Mouse (Mus musculus) neutrophil, adult 5-6 weeks (primary cell): ENCODE results near the gene Cd151. TPM values are rescaled to one million over a fixed set of nuclear protein-coding genes. Genes with fewer than 3 reads are reported as not detected.
"Not testable (repeated sequence)": the region's sequence is repeated elsewhere in the genome, so short reads cannot be mapped to it uniquely, and the experiment has no call there.

Experiments
- ATAC-seq: fragments of 151-379, 151-347 bp; 2 replicates; pipeline ENCODE4 v1.8.0; 2017; ENCODE audit warnings: mild to moderate bottlenecking, moderate TSS enrichment; ENCODE audit not compliant: insufficient number of reproducible peaks, poor library complexity, low FRiP score, severe bottlenecking; ENCODE audit errors: extremely low read depth
- total RNA-seq: library from RNA; stranded (forward); fragments of 200-1000 nt; gene quantifications from 2 replicates; pipeline ENCODE4 v1.2.3, GENCODE M21; 2017

Gene Cd151
- total RNA-seq, 1 experiment from 2014 or later: 31.1 TPM

DNA sequence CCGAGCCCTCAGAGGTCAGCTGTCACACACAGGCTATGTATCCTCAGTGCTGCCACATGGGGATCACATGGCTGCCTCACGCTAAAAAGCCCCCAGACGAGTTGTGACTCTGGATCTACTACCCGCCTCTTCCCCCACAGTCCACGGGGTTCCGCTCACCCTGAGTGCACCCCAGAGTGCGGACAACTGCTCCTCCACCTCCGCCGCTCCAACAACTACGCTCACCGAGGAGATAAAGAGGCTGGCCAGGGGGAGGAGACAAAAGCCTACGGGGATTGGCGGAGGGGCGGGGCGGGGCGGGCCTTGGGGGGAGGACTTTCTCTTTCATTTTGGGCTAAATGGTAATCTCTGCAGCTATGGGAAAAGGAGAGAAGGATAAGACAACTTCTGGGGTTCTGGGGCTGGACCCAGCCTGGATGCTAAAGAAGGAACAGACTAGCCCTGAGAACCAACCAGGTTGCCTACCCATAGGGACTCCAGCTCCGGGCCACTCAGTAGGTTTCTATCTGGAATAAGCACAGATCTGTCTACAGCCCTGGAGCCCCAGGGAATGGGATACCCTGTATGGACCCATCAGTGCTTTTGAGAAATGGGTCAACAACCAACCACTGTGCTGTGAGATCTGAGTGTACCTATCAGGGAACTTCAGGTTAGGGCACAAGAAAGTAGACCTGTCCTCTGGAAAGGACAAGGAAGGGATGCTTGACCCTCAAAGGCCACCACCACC is 31.9 kb upstream of the Cd151 start:
- ATAC-seq: peak; percentile 55

DNA sequence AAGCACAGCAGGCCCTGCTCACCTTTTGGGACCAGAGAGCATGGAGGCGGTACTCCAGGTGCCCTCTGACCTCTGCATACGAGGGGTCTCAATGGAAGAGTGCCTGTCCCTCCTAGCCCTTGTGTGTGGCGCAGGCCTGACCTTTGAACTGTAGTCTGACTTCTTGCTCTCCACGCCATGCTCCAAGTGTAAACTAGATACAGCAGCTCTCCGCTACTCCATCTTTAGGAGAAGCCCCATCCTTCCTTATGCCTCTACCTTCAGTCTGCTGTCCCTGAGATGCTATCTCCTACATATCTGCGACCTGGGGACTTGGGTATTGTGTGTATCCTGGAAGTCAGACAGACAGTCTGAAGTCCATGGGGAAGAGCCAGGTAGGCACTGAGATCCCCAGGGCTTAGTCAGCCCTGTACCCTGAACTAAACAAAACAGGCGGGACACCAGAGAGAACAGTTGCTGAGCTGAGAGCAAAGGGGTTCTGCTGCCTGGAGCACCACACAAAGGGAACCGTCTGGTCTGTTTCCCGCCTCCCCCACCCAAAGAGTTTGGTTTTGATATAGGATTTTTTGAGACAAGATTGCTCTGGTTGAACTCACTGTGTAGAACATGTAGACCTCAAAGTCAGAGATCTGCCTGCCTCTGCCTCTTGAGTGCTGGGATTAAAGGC is 31.2 kb upstream of the Cd151 start:
- ATAC-seq: no peak

GRCm38 (mm10) chr7:141436523-141436892 is 30.7 kb upstream of the Cd151 start:
- ATAC-seq: no peak

DNA sequence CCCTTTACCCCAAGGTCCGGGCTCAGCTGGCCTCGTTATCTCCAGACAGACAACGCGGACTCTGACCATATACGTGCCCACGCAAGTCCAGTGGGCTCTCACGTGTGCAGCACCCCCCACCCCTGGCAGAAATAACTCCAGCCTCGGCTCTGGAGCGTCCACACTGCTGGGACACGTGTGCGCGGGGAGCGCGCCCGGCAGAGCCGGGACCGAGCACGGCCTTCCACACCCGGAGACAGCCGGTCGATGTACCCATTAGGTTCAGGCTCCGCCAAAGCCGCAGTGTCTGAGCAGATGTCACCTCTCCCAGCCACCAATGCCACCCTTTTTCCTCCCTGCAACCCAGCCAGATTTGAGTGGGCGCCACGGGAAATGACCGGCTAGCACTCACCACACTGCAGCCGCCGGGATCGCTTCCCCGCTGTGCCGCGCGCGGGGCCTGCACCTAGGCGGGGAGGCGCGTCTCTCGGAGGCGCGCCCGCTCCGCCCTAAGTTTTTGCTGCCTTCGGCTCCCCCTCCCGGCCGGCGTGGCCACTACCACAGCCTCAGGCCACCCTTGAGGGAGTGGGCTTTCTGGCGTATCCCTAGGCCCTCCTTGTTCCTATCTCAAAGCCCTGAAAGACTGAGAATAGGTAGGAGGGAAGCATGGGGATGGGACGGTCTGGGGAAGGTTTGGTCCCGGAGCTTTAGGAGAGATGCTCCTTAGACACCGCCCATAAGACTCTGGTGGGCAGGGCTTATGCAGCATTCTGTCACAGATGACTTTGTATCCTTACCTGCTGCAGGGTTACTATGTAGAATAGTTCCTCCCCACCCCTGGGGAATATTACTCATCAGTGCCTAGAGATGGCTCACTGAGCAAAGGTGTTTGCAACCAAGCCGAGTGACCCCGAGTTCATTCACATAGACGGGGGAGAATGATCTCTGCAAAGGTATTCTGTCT is 29.7 kb upstream of the Cd151 start, which contains the start of gene Slc25a22:
Gene Slc25a22 (minus strand): TSS at position 715 of the 943 bp plus-strand sequence.
- ATAC-seq: peak; percentile 56

DNA sequence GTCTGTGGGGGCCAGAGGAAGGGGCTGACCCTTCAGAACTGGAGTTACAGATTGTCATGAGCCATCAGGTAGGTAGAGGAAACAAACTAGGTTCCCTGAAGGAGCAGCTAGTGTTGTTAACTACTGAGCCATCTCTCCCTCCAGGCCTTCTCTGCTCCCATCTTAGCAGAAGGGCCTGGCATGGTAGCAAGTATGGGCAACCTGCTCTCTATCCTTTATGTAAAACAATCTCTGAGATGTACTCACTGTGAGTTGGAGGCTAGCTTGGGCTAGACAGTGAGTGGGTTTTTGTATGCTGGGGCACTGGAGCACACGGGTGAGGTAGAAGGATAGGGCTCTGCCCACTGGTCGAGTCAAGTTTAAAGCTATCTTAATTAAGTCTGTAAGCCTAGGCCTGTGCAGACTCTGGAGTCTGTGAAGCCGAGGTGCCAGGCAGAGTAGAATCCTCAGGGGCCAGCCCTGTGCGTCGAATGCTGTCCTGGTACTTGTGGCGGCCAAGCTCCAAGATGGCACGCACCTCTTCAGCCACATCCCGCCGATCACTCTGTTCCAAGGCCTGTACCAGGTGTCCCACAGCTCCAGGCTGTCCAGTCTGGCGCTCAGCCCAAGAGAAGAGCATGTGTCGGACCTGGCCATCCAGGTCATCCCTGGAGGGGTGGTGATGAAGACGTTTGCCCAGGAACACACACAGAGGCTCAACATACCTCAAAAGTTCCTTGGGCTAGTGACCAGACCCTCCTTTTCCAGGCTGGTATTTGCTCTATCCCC is 28.8 kb upstream of the Cd151 start:
- no peak for ATAC-seq

DNA sequence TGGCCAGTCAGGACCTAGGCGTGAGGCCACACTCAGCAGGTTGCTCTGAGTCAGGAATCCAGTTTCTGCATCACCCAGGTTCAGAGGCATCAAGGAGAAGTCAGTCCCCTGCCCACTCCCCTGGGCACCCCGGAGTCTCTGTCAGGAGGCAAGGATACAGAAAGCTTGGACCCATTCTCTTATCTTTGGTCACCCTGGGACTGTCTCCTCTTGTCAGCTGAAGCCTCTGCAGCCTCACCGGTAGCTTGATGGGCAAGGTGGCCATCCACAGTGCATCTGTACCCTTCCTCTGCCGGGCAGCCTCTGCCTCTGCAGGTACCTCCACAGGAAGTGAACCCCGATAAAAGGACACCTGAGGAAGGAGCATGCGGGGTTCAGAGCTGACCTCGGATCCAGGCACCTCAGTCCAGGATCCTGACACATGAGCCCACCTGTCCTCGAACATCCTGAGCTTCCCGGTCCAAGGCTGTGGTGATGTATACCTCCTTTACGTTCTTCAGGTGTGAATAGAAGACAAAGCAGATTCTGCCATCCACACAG is 28.0 kb upstream of the Cd151 start:
- no peak for ATAC-seq

- no peak for ATAC-seq
Measured at GRCm38 (mm10) chr7:141439811-141440210, 27.4 kb upstream of the Cd151 start.

- ATAC-seq: peak; percentile 15; the same call in 1 of the 2 replicates
Measured at GRCm38 (mm10) chr7:141440613-141441012, 26.6 kb upstream of the Cd151 start.

DNA sequence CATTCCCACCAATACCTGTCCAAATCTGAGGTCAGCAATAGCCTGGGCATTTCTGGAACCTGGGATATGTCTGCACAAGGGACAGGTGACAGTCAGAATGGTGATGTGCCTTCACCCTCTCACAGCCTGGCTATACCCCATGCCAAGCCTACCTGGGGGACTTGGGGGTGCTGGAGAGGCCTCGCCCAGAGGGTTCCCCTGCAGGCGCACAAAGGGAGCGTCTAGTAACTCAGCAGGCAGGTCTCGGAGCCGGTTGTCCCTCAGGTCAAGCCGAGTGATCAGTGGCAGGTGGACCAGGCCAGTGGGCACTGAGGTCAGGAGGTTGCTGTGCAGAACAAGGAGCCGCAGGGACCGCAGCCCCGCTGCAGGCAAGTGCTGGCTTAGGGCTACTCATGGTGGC is 25.7 kb upstream of the Cd151 start:
- ATAC-seq: no peak

DNA sequence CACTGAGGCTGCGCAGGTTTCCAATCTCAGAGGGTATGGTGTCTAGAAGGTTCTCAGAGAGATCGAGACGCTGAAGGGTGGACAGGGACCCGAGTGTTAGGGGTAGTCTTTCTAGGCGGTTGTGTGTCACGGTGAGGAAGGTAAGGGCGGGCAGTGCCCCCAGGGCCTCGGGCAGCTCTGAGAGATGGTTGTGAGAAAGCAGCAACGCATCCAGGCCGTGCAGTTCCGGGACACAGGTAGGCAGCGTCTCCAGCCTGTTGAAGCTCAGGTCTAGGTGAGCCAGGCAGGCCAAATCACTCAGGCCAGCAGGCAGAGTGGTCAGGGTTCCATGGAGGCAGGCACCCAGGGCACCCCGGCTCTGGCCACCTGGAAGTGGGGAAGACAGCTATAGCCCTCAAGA is 25.0 kb upstream of the Cd151 start:
- ATAC-seq: no peak

GRCm38 (mm10) chr7:141443081-141443821 is 23.9 kb upstream of the Cd151 start:
- ATAC-seq: no peak

- no peak for ATAC-seq
Measured at GRCm38 (mm10) chr7:141443828-141444237, 23.4 kb upstream of the Cd151 start, which contains the start of gene Pidd1. Pidd1 (minus strand) TSS chr7:141444025.

- not testable (repeated sequence) for ATAC-seq
Measured at GRCm38 (mm10) chr7:141446374-141446773, 20.8 kb upstream of the Cd151 start.

DNA sequence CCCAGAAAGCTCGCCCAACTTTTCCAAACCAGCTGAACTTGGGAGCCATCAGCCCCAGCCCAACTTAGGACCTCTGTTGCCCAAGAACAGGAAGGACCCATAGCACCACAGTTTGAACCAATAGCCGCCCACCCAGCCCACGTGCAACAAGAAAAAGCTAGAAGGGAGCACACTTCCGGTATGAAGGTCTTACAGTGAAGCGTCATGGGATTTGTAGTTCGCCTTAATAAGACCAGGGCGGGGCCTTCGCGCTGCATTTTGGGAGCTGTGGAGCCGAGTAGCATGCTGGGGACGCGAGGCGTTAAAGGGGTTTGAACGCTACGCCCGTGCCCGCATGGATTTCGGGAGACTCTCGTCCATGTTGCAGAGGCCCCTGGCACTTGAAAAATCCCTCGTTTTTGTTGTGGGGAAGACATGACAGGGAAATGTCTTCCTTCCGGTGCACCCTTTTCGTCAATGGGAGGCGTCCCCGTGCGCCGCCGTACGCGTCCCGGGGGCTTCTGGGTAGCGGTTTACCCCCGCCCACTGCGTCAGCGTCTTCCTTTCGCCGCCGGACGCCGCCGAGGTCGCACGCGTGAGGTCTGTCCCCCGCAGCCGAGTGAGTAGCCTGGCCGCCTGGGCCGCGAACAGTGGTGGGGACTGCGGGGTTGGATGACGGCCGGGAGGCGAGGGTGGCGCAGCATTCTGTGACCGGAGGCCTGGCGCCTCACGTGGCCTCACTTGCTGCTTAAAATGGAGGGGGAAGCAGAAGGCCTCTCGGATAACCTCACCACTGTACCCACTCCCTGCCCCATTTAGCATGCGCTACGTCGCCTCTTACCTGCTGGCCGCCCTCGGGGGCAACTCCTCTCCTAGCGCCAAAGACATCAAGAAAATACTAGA is 19.8 kb upstream of the Cd151 start, which contains the start of gene Rplp2:
Gene Rplp2 (plus strand): TSS at position 261 of the 882 bp plus-strand sequence.
- ATAC-seq: peak; percentile 89

DNA sequence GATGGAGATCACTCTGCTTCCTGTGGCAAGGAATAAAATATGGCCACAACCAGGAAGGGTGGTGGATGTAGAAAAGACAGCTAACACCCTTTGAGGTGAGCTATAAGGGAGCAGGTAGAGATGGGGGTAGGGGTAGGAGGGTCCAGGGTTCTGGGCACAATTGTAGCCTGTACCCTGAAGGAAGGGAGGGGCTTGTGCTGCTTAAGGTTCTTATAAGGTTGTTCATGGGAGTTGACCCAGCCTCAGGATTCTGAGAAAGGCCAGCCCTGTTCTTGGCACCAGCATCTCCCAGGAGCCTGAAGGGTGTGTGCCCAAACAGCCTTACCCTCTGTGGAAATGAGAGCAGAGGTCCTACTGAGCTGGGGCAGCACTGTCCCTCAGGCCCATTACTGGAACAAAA is 15.3 kb upstream of the Cd151 start:
- no peak for ATAC-seq

DNA sequence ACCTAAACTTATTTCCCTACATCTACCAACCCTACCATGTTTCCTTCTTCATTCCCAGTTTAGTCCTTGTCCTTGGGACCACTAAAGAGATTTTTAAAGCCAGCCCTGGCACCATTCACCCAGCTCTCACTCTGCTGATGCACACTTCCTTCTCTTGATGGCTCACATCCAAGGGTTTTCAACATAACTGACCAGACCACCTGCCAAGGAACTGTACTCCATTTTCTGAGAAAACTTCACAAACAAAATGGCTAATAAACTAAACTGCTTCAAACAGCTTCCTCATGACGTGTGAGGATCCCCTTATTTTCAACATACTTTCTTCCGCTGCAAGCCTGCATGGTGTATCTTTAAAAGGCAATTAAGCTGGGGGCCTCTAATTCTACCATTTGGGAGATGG is 13.6 kb upstream of the Cd151 start:
- no peak for ATAC-seq
